Mouse (Mus musculus): ENCODE results near the gene Arhgef10l.

GRCm38 (mm10) chr4:140630651-140631241 lies 35.1 kb downstream of the Arhgef10l start:
- no peak for TF ChIP-seq GATA1 (IDR thresholded peaks at IDR 0.05; ENCODE audit: low read length)
- no peak for TF ChIP-seq TAL1 (IDR thresholded peaks at IDR 0.05; ENCODE audit: low read length)

All from erythroblast, embryonic 14.5 days (primary cell).